Mouse (Mus musculus): ENCODE data around the gene Prps1. TPM values are rescaled to one million over a fixed set of nuclear protein-coding genes. Genes with fewer than 3 reads are reported as not detected.

The Prps1 gene
- 22.9 and 24.5 TPM in 2 replicates for polyA plus RNA-seq (2011; ENCODE audit: insufficient read depth, insufficient read length, low replicate concordance, missing spikeins)

GRCm38 (mm10) chrX:140456279-140456731 lies at the start of gene Prps1:
Gene Prps1 (plus strand): TSS chrX:140456613.
- no peak within 1 kb of the TSS for H3K27ac ChIP-seq (ENCODE audit: control insufficient read depth, insufficient read depth, low read depth, low read length, poor library complexity)
- peak within 1 kb of the TSS; percentile 85 for H3K4me3 ChIP-seq (replicated peaks; ENCODE audit: control insufficient read depth, low read depth, low read length)
- 7% methylated on average over 26 of the region's 26 CpGs for WGBS
- no peaks in the 10 kb centered on the region; the same call in 1 of the 2 replicates for H3K4me1 ChIP-seq (ENCODE audit: control insufficient read depth, insufficient read depth, low read length)
- TF ChIP-seq CTCF (IDR thresholded peaks at IDR 0.05; ENCODE audit: control insufficient read depth, insufficient read depth, low read length): no peak
- TF ChIP-seq POLR2A (IDR thresholded peaks at IDR 0.05; ENCODE audit: borderline replicate concordance, control insufficient read depth, low read depth, low read length): peak; percentile 68; the same call in 1 of the 2 replicates

- TF ChIP-seq CTCF (IDR thresholded peaks at IDR 0.05; ENCODE audit: control insufficient read depth, insufficient read depth, low read length): no peak
- TF ChIP-seq POLR2A (IDR thresholded peaks at IDR 0.05; ENCODE audit: borderline replicate concordance, control insufficient read depth, low read depth, low read length): no peak
- H3K27ac ChIP-seq (ENCODE audit: control insufficient read depth, insufficient read depth, low read depth, low read length, poor library complexity): no peak overlapping the region
- no peaks in the 10 kb centered on the region for H3K4me1 ChIP-seq (ENCODE audit: control insufficient read depth, insufficient read depth, low read length)
- WGBS: 53% methylated on average over 5 of the region's 5 CpGs
- H3K4me3 ChIP-seq (replicated peaks; ENCODE audit: control insufficient read depth, low read depth, low read length): no peak overlapping the region
Measured at GRCm38 (mm10) chrX:140407593-140407992, 48.8 kb upstream of the Prps1 start.

GRCm38 (mm10) chrX:140418467-140418866 lies 37.9 kb upstream of the Prps1 start:
- no peaks in the 10 kb centered on the region for H3K4me1 ChIP-seq (ENCODE audit: control insufficient read depth, insufficient read depth, low read length)
- H3K27ac ChIP-seq (ENCODE audit: control insufficient read depth, insufficient read depth, low read depth, low read length, poor library complexity): no peak overlapping the region
- H3K4me3 ChIP-seq (replicated peaks; ENCODE audit: control insufficient read depth, low read depth, low read length): no peak overlapping the region
- 82% methylated on average over 4 of the region's 4 CpGs for WGBS
- TF ChIP-seq CTCF (IDR thresholded peaks at IDR 0.05; ENCODE audit: control insufficient read depth, insufficient read depth, low read length) (no peak), POLR2A (IDR thresholded peaks at IDR 0.05; ENCODE audit: borderline replicate concordance, control insufficient read depth, low read depth, low read length) (no peak)

- Histone ChIP-seq H3K27ac (ENCODE audit: control insufficient read depth, insufficient read depth, low read depth, low read length, poor library complexity) (no peak overlapping the region), H3K4me3 (replicated peaks; ENCODE audit: control insufficient read depth, low read depth, low read length) (no peak overlapping the region), H3K4me1 (ENCODE audit: control insufficient read depth, insufficient read depth, low read length) (no peaks in the 10 kb centered on the region)
- TF ChIP-seq POLR2A (IDR thresholded peaks at IDR 0.05; ENCODE audit: borderline replicate concordance, control insufficient read depth, low read depth, low read length): no peak
- TF ChIP-seq CTCF (IDR thresholded peaks at IDR 0.05; ENCODE audit: control insufficient read depth, insufficient read depth, low read length): no peak
- WGBS: 69% methylated on average over 4 of the region's 4 CpGs
Measured at GRCm38 (mm10) chrX:140427124-140427523, 29.3 kb upstream of the Prps1 start.

- H3K4me3 ChIP-seq (replicated peaks; ENCODE audit: control insufficient read depth, low read depth, low read length): no peak overlapping the region
- no peak for TF ChIP-seq CTCF (IDR thresholded peaks at IDR 0.05; ENCODE audit: control insufficient read depth, insufficient read depth, low read length)
- no peak for TF ChIP-seq POLR2A (IDR thresholded peaks at IDR 0.05; ENCODE audit: borderline replicate concordance, control insufficient read depth, low read depth, low read length)
- H3K4me1 ChIP-seq (ENCODE audit: control insufficient read depth, insufficient read depth, low read length): no peaks in the 10 kb centered on the region
- no peak overlapping the region for H3K27ac ChIP-seq (ENCODE audit: control insufficient read depth, insufficient read depth, low read depth, low read length, poor library complexity)
- 63% methylated on average over 8 of the region's 8 CpGs for WGBS
Measured at GRCm38 (mm10) chrX:140428252-140428651, 28.2 kb upstream of the Prps1 start.

- Histone ChIP-seq H3K27ac (ENCODE audit: control insufficient read depth, insufficient read depth, low read depth, low read length, poor library complexity) (no peak overlapping the region), H3K4me3 (replicated peaks; ENCODE audit: control insufficient read depth, low read depth, low read length) (no peak overlapping the region), H3K4me1 (ENCODE audit: control insufficient read depth, insufficient read depth, low read length) (no peaks in the 10 kb centered on the region)
- 70% methylated on average over 5 of the region's 5 CpGs for WGBS
- TF ChIP-seq CTCF (IDR thresholded peaks at IDR 0.05; ENCODE audit: control insufficient read depth, insufficient read depth, low read length): no peak
- no peak for TF ChIP-seq POLR2A (IDR thresholded peaks at IDR 0.05; ENCODE audit: borderline replicate concordance, control insufficient read depth, low read depth, low read length)
Measured at GRCm38 (mm10) chrX:140429985-140430384, 26.4 kb upstream of the Prps1 start.

- H3K4me1 ChIP-seq (ENCODE audit: control insufficient read depth, insufficient read depth, low read length): no peaks in the 10 kb centered on the region
- TF ChIP-seq POLR2A (IDR thresholded peaks at IDR 0.05; ENCODE audit: borderline replicate concordance, control insufficient read depth, low read depth, low read length) (no peak), CTCF (IDR thresholded peaks at IDR 0.05; ENCODE audit: control insufficient read depth, insufficient read depth, low read length) (no peak)
Measured at GRCm38 (mm10) chrX:140430506-140430905, 25.9 kb upstream of the Prps1 start.

GRCm38 (mm10) chrX:140431981-140432380 lies 24.4 kb upstream of the Prps1 start:
- Histone ChIP-seq H3K4me3 (replicated peaks; ENCODE audit: control insufficient read depth, low read depth, low read length) (no peak overlapping the region), H3K27ac (ENCODE audit: control insufficient read depth, insufficient read depth, low read depth, low read length, poor library complexity) (no peak overlapping the region), H3K4me1 (ENCODE audit: control insufficient read depth, insufficient read depth, low read length) (no peaks in the 10 kb centered on the region)
- WGBS: 87% methylated on average over 15 of the region's 15 CpGs
- TF ChIP-seq CTCF (IDR thresholded peaks at IDR 0.05; ENCODE audit: control insufficient read depth, insufficient read depth, low read length) (no peak), POLR2A (IDR thresholded peaks at IDR 0.05; ENCODE audit: borderline replicate concordance, control insufficient read depth, low read depth, low read length) (no peak)

More at GRCm38 (mm10) chrX:140430506-140430905, 25.9 kb upstream of the Prps1 start:
- H3K4me3 ChIP-seq (replicated peaks; ENCODE audit: control insufficient read depth, low read depth, low read length): no peak overlapping the region
- WGBS: 75% methylated on average over 12 of the region's 12 CpGs
- H3K27ac ChIP-seq (ENCODE audit: control insufficient read depth, insufficient read depth, low read depth, low read length, poor library complexity): no peak overlapping the region

- Histone ChIP-seq H3K4me3 (replicated peaks; ENCODE audit: control insufficient read depth, low read depth, low read length) (no peak overlapping the region), H3K4me1 (ENCODE audit: control insufficient read depth, insufficient read depth, low read length) (no peaks in the 10 kb centered on the region), H3K27ac (ENCODE audit: control insufficient read depth, insufficient read depth, low read depth, low read length, poor library complexity) (no peak overlapping the region)
- TF ChIP-seq CTCF (IDR thresholded peaks at IDR 0.05; ENCODE audit: control insufficient read depth, insufficient read depth, low read length) (no peak), POLR2A (IDR thresholded peaks at IDR 0.05; ENCODE audit: borderline replicate concordance, control insufficient read depth, low read depth, low read length) (no peak)
- WGBS: 86% methylated on average over 11 of the region's 11 CpGs
Measured at GRCm38 (mm10) chrX:140432786-140433185, 23.6 kb upstream of the Prps1 start.

All from bone marrow, adult 2 months (tissue).